Mouse (Mus musculus): ENCODE measurements around the gene Fkbp1a. TPM values are rescaled to one million over a fixed set of nuclear protein-coding genes. Genes with fewer than 3 reads are reported as not detected.
A peak's percentile ranks its signal among the peaks of the same experiment; 100 is the strongest.

The Fkbp1a gene
- polyA plus RNA-seq, 1 experiment from 2014 or later = 640 TPM

DNA sequence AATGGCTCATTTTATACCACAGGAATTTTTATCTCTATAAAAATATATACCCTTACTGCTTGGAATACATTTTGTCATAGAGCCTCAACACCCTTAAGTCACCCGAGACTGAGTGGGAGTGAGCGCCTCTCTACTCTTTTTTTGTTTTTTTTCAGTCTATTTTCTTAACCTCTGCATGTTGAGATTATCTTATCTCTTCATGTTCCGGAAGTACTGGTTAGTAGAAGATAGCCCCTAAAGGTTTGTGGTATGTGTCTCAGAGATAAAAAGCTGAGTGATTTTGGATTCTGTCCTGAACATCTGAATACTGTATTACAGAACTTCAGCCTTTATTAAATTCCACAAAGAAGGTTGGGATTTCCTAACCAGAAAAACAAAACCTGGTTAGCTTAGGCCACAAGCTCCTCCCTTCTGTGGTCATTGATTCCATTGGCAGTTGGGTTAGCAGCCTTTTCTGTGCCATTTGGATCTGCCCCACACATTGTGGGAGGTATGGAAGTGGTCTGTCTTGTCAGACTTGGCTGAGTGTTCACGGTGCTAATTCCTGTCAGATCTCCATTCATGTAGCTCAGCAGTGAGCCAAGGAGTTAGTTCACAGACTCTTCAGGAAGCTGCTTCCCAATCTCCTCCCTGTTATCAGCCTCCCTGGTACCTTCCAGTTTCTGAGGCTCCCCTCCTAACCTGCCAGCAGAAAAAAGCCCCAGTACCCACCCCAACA is 17.8 kb upstream of the Fkbp1a start:
- Histone ChIP-seq H3K9me3 (replicated peaks; ENCODE audit: control insufficient read depth, low read length) (no peaks in the 10 kb centered on the region), H3K9ac (ENCODE audit: low read length) (no peak overlapping the region), H3K4me3 (ENCODE audit: low read length) (no peak overlapping the region), H3K27ac (ENCODE audit: low read length) (no peak overlapping the region), H3K4me1 (ENCODE audit: control insufficient read depth, insufficient read depth, low read length) (0 out of 2 replicates have a peak, but pooled peaks cover 4% of the 10 kb centered on the region), H3K4me2 (ENCODE audit: low read depth, low read length) (no peak overlapping the region), H3K36me3 (ENCODE audit: control insufficient read depth, insufficient read depth) (peaks cover 10% of the 10 kb centered on the region), H3K27me3 (ENCODE audit: control insufficient read depth, insufficient read depth, low read length) (no peaks in the 10 kb centered on the region)
- WGBS = 18% methylated on average over 4 of the region's 4 CpGs
- 0 out of 2 replicates have a peak, but pooled peaks have one; percentile 11 for ATAC-seq (replicated peaks; ENCODE audit: extremely low read depth, insufficient read depth, low FRiP score)

DNA sequence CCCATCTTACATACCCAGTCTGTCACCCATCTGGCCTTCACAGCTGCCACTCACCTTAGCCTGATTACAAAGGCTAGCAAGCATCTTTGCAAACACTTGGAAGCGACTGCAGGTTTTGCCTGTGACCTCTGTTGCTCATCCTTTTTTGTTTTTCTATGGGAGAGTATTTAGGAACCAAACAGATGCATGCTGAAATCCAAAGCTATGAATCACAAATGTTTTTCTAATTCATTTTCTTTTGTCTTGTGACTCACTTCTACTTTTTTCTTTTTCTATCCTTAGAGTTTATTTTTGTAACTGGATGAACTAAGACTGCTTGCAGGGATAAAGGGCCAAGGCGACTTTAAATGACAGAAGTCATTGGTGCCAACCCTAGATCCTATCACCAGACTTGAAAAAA is 16.8 kb upstream of the Fkbp1a start:
- WGBS = 70% methylated on average over 2 of the region's 2 CpGs
- no peak for ATAC-seq (replicated peaks; ENCODE audit: extremely low read depth, insufficient read depth, low FRiP score)
- Histone ChIP-seq H3K4me2 (ENCODE audit: low read depth, low read length) (no peak overlapping the region), H3K27ac (ENCODE audit: low read length) (no peak overlapping the region), H3K36me3 (ENCODE audit: control insufficient read depth, insufficient read depth) (peaks cover 9% of the 10 kb centered on the region), H3K9me3 (replicated peaks; ENCODE audit: control insufficient read depth, low read length) (no peaks in the 10 kb centered on the region), H3K4me1 (ENCODE audit: control insufficient read depth, insufficient read depth, low read length) (peaks cover 8% of the 10 kb centered on the region), H3K27me3 (ENCODE audit: control insufficient read depth, insufficient read depth, low read length) (no peaks in the 10 kb centered on the region), H3K4me3 (ENCODE audit: low read length) (no peak overlapping the region), H3K9ac (ENCODE audit: low read length) (no peak overlapping the region)

DNA sequence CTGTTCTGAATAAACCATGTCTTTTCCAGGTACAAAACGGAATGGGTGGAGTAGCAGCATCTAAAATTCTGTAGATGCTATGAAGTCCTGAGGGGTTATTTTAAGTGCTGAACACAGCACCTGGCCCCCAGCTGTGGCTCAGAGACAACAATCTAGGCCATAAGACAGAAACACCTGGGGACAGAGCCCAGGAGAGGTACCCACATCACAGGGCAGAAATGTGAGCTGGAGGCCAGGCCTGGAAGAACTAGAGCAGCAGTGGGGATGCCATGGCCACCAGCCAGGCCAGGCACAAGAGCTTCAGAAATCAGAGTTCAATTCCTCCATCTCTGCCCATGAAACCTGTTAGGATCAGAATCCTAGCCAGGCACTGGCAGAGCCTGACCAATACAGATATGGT is 14.2 kb upstream of the Fkbp1a start:
- H3K36me3 ChIP-seq (ENCODE audit: control insufficient read depth, insufficient read depth) = no peaks in the 10 kb centered on the region
- peaks cover 15% of the 10 kb centered on the region for H3K4me1 ChIP-seq (ENCODE audit: control insufficient read depth, insufficient read depth, low read length)
- no peak overlapping the region for H3K27ac ChIP-seq (ENCODE audit: low read length)
- no peaks in the 10 kb centered on the region for H3K9me3 ChIP-seq (replicated peaks; ENCODE audit: control insufficient read depth, low read length)
- no peak for ATAC-seq (replicated peaks; ENCODE audit: extremely low read depth, insufficient read depth, low FRiP score)
- H3K27me3 ChIP-seq (ENCODE audit: control insufficient read depth, insufficient read depth, low read length) = no peaks in the 10 kb centered on the region
- no peak overlapping the region for H3K4me3 ChIP-seq (ENCODE audit: low read length)
- no peak overlapping the region for H3K9ac ChIP-seq (ENCODE audit: low read length)
- no peak overlapping the region for H3K4me2 ChIP-seq (ENCODE audit: low read depth, low read length)
- WGBS = 74% methylated on average over 1 of the region's 1 CpGs

DNA sequence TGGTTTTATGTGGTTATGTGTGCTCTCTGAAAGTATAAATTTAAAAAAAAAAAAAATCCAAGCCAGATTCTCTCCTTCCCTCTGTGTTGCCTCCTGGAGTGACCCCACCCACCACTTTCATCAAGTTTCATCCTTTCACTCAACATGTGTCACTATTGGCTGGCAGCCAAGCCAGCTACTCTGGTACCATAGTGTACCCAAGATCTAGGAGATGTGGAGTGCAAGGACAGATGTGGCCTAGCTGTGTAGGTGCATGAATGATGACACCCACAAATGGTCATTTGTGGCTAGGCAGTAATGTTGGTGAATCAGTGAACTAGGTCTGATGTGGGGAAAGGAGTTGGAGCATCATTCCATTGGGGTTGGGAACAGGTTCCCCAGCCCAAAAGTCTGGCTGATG is 13.1 kb upstream of the Fkbp1a start:
- H3K4me2 ChIP-seq (ENCODE audit: low read depth, low read length) = no peak overlapping the region

DNA sequence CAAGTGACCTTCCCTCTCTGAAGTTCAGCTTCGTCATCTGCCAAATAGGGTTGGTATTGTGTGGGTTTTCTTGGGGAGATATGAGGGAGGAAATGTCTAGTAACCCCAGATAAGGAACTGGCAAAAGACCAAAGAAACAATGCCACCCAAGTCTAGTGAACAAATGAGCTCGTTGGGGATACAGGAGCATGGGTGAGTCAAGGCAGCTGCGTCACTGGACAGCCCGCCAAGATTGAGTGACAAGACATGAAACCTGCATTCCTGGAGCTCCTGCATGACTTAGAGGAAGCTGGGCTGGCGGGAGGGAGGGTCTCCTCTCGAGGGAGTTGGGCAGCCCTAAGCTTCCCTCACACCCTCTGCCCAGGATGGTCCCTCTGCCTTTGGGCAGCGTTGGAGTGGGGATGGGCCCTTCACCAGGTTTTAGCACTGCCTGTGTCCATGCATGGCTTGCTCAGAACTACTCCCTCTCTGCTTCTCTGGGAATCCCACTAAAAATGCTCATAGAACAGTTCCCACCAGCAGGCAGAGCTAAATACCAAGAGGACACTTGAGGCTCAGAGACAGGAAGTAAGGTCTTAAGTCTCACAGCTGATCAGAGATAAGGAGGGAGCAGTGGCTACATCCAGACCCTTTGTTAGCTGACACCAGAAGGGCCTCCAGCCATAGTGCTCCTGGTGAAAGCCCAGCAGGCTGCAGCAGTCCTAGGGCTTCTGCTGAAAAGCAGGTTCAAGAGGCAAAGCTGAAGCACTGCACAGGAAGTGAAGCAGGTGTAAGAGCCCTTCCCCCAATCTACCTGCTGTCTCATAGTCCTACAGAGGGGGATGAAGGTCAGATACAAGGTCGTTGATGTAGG is 11.7 kb upstream of the Fkbp1a start:
- H3K27ac ChIP-seq (ENCODE audit: low read length) = peak overlapping the region; percentile 42
- no peak overlapping the region for H3K4me2 ChIP-seq (ENCODE audit: low read depth, low read length)
- H3K9ac ChIP-seq (ENCODE audit: low read length) = no peak overlapping the region
- peaks cover 11% of the 10 kb centered on the region for H3K4me1 ChIP-seq (ENCODE audit: control insufficient read depth, insufficient read depth, low read length)
- WGBS = 25% methylated on average over 8 of the region's 8 CpGs
- H3K27me3 ChIP-seq (ENCODE audit: control insufficient read depth, insufficient read depth, low read length) = no peaks in the 10 kb centered on the region
- no peaks in the 10 kb centered on the region for H3K36me3 ChIP-seq (ENCODE audit: control insufficient read depth, insufficient read depth)
- no peaks in the 10 kb centered on the region for H3K9me3 ChIP-seq (replicated peaks; ENCODE audit: control insufficient read depth, low read length)
- no peak overlapping the region for H3K4me3 ChIP-seq (ENCODE audit: low read length)
- peak; percentile 23 for ATAC-seq (replicated peaks; ENCODE audit: extremely low read depth, insufficient read depth, low FRiP score)

More for the DNA sequence above, 13.1 kb upstream of the Fkbp1a start:
- no peak overlapping the region for H3K27ac ChIP-seq (ENCODE audit: low read length)
- no peak for ATAC-seq (replicated peaks; ENCODE audit: extremely low read depth, insufficient read depth, low FRiP score)
- H3K9me3 ChIP-seq (replicated peaks; ENCODE audit: control insufficient read depth, low read length) = no peaks in the 10 kb centered on the region
- peaks cover 15% of the 10 kb centered on the region for H3K4me1 ChIP-seq (ENCODE audit: control insufficient read depth, insufficient read depth, low read length)
- no peaks in the 10 kb centered on the region for H3K36me3 ChIP-seq (ENCODE audit: control insufficient read depth, insufficient read depth)
- no peak overlapping the region for H3K4me3 ChIP-seq (ENCODE audit: low read length)
- H3K9ac ChIP-seq (ENCODE audit: low read length) = no peak overlapping the region
- no peaks in the 10 kb centered on the region for H3K27me3 ChIP-seq (ENCODE audit: control insufficient read depth, insufficient read depth, low read length)

DNA sequence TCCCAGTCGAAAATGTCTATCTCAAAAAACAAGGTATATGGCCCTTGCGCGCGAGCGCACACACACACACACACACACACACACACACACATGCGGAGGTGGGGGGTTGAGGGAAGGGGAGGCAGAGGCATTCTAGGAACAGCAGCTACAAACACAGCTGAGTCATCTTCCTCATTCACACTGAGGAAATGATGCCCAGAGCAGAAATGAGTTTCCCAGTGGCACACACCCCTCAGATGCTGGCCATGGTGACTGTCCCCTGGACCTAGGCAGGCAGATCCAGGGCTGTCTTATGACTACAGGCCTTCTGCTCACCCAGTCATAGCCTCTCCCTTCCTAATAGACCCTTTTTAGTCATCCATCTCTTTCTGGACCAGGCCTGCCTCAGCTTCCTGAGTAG is 8.7 kb upstream of the Fkbp1a start:
- Histone ChIP-seq H3K4me2 (ENCODE audit: low read depth, low read length) (no peak overlapping the region), H3K27ac (ENCODE audit: low read length) (no peak overlapping the region), H3K36me3 (ENCODE audit: control insufficient read depth, insufficient read depth) (no peaks in the 10 kb centered on the region), H3K27me3 (ENCODE audit: control insufficient read depth, insufficient read depth, low read length) (no peaks in the 10 kb centered on the region), H3K9ac (ENCODE audit: low read length) (no peak overlapping the region), H3K9me3 (replicated peaks; ENCODE audit: control insufficient read depth, low read length) (no peaks in the 10 kb centered on the region), H3K4me3 (ENCODE audit: low read length) (no peak overlapping the region), H3K4me1 (ENCODE audit: control insufficient read depth, insufficient read depth, low read length) (peaks cover 11% of the 10 kb centered on the region)
- WGBS = 78% methylated on average over 6 of the region's 6 CpGs
- ATAC-seq (replicated peaks; ENCODE audit: extremely low read depth, insufficient read depth, low FRiP score) = no peak

DNA sequence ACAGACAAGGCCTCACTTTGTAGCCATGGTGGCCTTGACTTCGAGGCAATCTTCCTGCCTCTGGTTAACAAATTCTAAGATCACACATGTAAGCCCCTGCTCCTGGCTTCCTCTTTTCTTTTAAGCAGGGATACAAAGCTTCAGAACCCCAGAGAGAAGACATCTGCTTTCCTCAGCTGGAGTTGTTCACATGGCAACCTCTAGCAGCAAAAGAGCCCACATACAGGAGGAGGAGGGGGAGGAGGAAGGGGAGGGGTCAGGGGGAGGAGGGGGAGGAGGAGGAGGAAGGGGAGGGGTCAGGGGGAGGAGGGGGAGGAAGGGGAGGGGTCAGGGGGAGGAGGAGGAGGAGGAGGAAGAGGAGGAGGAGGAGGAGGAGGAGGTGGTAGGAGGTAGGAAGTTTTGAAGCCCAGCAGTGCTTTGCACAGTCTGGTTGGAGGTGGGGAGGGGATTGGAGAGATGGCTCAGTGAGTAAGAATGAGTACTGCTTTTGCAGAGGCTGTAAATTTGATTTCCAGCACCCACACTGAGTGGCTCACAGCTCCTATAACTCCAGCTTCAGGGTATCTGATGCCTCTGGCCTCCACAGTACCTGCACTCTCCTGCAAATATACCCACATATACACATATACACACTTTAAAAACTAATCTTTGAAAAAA is 6.2 kb upstream of the Fkbp1a start:
- no peaks in the 10 kb centered on the region for H3K36me3 ChIP-seq (ENCODE audit: control insufficient read depth, insufficient read depth)
- no peak overlapping the region for H3K4me2 ChIP-seq (ENCODE audit: low read depth, low read length)
- 43% methylated on average over 1 of the region's 1 CpGs for WGBS
- H3K4me3 ChIP-seq (ENCODE audit: low read length) = no peak overlapping the region
- H3K9ac ChIP-seq (ENCODE audit: low read length) = no peak overlapping the region
- H3K9me3 ChIP-seq (replicated peaks; ENCODE audit: control insufficient read depth, low read length) = no peaks in the 10 kb centered on the region
- H3K27me3 ChIP-seq (ENCODE audit: control insufficient read depth, insufficient read depth, low read length) = no peaks in the 10 kb centered on the region
- ATAC-seq (replicated peaks; ENCODE audit: extremely low read depth, insufficient read depth, low FRiP score) = peak; percentile 53
- peaks cover under 1% of the 10 kb centered on the region for H3K4me1 ChIP-seq (ENCODE audit: control insufficient read depth, insufficient read depth, low read length)
- H3K27ac ChIP-seq (ENCODE audit: low read length) = peak overlapping the region; percentile 70; the same call in 1 of the 2 replicates

DNA sequence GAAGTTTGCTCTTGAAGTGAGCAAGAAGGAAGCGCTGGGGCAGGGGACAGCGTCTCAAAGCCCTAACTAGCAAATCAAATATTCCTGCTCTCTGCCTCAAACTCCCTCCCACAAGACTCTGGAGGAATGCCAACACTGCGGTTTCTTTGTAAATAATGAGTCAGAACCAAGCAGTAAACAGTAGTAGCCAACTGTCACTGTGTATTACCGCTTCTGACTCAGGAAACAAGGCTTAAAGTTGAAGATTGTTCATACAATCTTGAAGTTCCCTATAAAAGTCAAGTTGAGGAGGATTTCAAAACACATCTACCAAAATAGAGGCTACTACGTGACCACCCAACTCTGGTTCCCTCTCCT is 5.7 kb upstream of the Fkbp1a start:
- peak overlapping the region; percentile 70; the same call in 1 of the 2 replicates for H3K27ac ChIP-seq (ENCODE audit: low read length)
- no peak overlapping the region for H3K4me2 ChIP-seq (ENCODE audit: low read depth, low read length)
- no peaks in the 10 kb centered on the region for H3K9me3 ChIP-seq (replicated peaks; ENCODE audit: control insufficient read depth, low read length)
- H3K27me3 ChIP-seq (ENCODE audit: control insufficient read depth, insufficient read depth, low read length) = no peaks in the 10 kb centered on the region
- 50% methylated on average over 5 of the region's 5 CpGs for WGBS
- no peaks in the 10 kb centered on the region for H3K36me3 ChIP-seq (ENCODE audit: control insufficient read depth, insufficient read depth)
- H3K9ac ChIP-seq (ENCODE audit: low read length) = no peak overlapping the region
- peaks cover 4% of the 10 kb centered on the region for H3K4me1 ChIP-seq (ENCODE audit: control insufficient read depth, insufficient read depth, low read length)
- no peak overlapping the region for H3K4me3 ChIP-seq (ENCODE audit: low read length)
- 0 out of 2 replicates have a peak, but pooled peaks have one; percentile 7 for ATAC-seq (replicated peaks; ENCODE audit: extremely low read depth, insufficient read depth, low FRiP score)

DNA sequence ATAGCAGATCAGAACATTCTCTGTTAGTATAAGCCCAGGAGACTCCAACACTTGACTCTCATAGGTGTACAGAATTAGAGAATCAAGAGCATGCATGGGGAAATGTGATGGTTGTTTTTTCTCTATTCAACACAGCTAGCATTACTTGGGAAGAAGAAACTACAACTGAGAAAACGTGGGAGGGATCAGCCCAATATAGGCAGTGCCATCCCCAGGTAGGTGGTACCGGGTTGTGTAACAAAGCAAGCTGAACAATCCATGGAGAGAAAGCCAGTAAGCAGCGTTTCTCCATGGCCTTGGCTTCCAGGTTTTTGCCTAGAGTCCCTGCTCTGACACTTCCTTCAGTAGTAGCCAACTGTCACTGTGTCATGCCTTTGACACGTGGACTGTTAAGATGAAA is 3.6 kb upstream of the Fkbp1a start:
- ATAC-seq (replicated peaks; ENCODE audit: extremely low read depth, insufficient read depth, low FRiP score) = no peak
- 60% methylated on average over 4 of the region's 4 CpGs for WGBS
- Histone ChIP-seq H3K9me3 (replicated peaks; ENCODE audit: control insufficient read depth, low read length) (no peaks in the 10 kb centered on the region), H3K4me2 (ENCODE audit: low read depth, low read length) (no peak overlapping the region), H3K4me3 (ENCODE audit: low read length) (no peak overlapping the region), H3K27me3 (ENCODE audit: control insufficient read depth, insufficient read depth, low read length) (no peaks in the 10 kb centered on the region), H3K36me3 (ENCODE audit: control insufficient read depth, insufficient read depth) (no peaks in the 10 kb centered on the region), H3K4me1 (ENCODE audit: control insufficient read depth, insufficient read depth, low read length) (peaks cover 5% of the 10 kb centered on the region), H3K9ac (ENCODE audit: low read length) (no peak overlapping the region), H3K27ac (ENCODE audit: low read length) (no peak overlapping the region)
